Mouse (Mus musculus): ENCODE data around the gene Map4.

GRCm38 (mm10) chr9:110093303-110093702 is 162.0 kb downstream of the Map4 start:
- TF ChIP-seq CTCF (IDR thresholded peaks at IDR 0.05; ENCODE audit: low read depth) (no peak), EP300 (IDR thresholded peaks at IDR 0.05; ENCODE audit: low read depth) (no peak)

All from liver, embryonic 14.5 days (tissue).